Mouse (Mus musculus) MEL (cell line): Measurements from ENCODE around the gene Card14. TPM values are rescaled to one million over a fixed set of nuclear protein-coding genes. Genes with fewer than 3 reads are reported as not detected.

ENCODE experiments used
- DNase-seq: peaks from one replicate; pipeline ENCODE4 v3.0.0; 2011; ENCODE audit warnings: low read depth, low spot score
- H3K27ac ChIP-seq: 2 replicates; pipeline ENCODE4 v1.5.1; 2012; ENCODE audit warnings: low read depth, mild to moderate bottlenecking, control low read depth, low read length, moderate library complexity; ENCODE audit not compliant: control insufficient read depth
- H3K27me3 ChIP-seq, 2 experiments: fragments of 150-350 bp in 1 of 2; sonication (generic) in 1 of 2; 2 replicates each; pipeline ENCODE4 v1.6.1; 2012; ENCODE audit warnings: low read length in 2 of 2, mild to moderate bottlenecking in 2 of 2, improper control_type of control experiment in 1 of 2, moderate library complexity in 1 of 2; ENCODE audit not compliant: insufficient read depth in 2 of 2, control insufficient read depth in 1 of 2
- H3K36me3 ChIP-seq, 2 experiments: 2 replicates each; pipeline ENCODE4 v1.6.1; 2012 to 2014; ENCODE audit warnings: low read length in 2 of 2, improper control_type of control experiment in 1 of 2, inconsistent platforms in 1 of 2, mild to moderate bottlenecking in 1 of 2; ENCODE audit not compliant: insufficient read depth in 2 of 2, control insufficient read depth in 1 of 2
- H3K4me1 ChIP-seq, 2 experiments: fragments of 150-350 bp in 1 of 2; sonication (generic) in 1 of 2; 2 replicates each; pipeline ENCODE4 v1.6.1; 2012; ENCODE audit warnings: low read length in 2 of 2, improper control_type of control experiment in 1 of 2, mild to moderate bottlenecking in 1 of 2; ENCODE audit not compliant: insufficient read depth in 2 of 2, control insufficient read depth in 1 of 2
- H3K4me3 ChIP-seq, 2 experiments: fragments of 150-350 bp in 1 of 2; sonication (generic) in 1 of 2; 2 replicates each; pipeline ENCODE4 v1.5.1; 2012; ENCODE audit warnings: low read depth in 2 of 2, low read length in 2 of 2, mild to moderate bottlenecking in 2 of 2, moderate library complexity in 2 of 2, control low read depth in 1 of 2, improper control_type of control experiment in 1 of 2; ENCODE audit not compliant: control insufficient read depth in 1 of 2, insufficient read depth in 1 of 2
- H3K79me2 ChIP-seq: 2 replicates; pipeline ENCODE4 v1.6.1; 2012; ENCODE audit warnings: mild to moderate bottlenecking, low read length, moderate library complexity; ENCODE audit not compliant: control insufficient read depth, poor library complexity, insufficient read depth
- H3K9ac ChIP-seq: 2 replicates; pipeline ENCODE4 v1.6.1; 2012; ENCODE audit warnings: low read depth, mild to moderate bottlenecking, control low read depth, low read length, moderate library complexity; ENCODE audit not compliant: control insufficient read depth, poor library complexity, severe bottlenecking
- H3K9me3 ChIP-seq: fragments of 150-350 bp; sonication (generic); replicated peaks from 2 replicates; pipeline ENCODE4 v1.6.1; 2012; ENCODE audit warnings: mild to moderate bottlenecking, low read length, improper control_type of control experiment, moderate library complexity; ENCODE audit not compliant: insufficient read depth
- BHLHE40 ChIP-seq: IDR thresholded peaks from 2 replicates; pipeline ENCODE4 v1.6.1; 2012; ENCODE audit warnings: low read depth, mild to moderate bottlenecking, inconsistent platforms, low read length, improper control_type of control experiment, borderline replicate concordance
- CHD1 ChIP-seq: IDR thresholded peaks from 2 replicates; pipeline ENCODE4 v1.6.1; 2012; ENCODE audit warnings: low read depth, mild to moderate bottlenecking, inconsistent platforms, low read length, improper control_type of control experiment
- CHD2 ChIP-seq: IDR thresholded peaks from 2 replicates; pipeline ENCODE4 v1.6.1; 2011; ENCODE audit warnings: low read length, improper control_type of control experiment
- CTCF ChIP-seq, 3 experiments: IDR thresholded peaks in 2 of 3; conservative IDR thresholded peaks in 1 of 3; 2 replicates each; pipeline ENCODE4 v1.5.1; 2011 to 2012; ENCODE audit warnings: low read length in 3 of 3, low read depth in 2 of 3, mild to moderate bottlenecking in 2 of 3, improper control_type of control experiment in 1 of 3, inconsistent platforms in 1 of 3, mixed read lengths in 1 of 3, moderate library complexity in 1 of 3; ENCODE audit not compliant: control insufficient read depth in 1 of 3, insufficient read depth in 1 of 3, poor library complexity in 1 of 3, severe bottlenecking in 1 of 3
- E2F4 ChIP-seq: IDR thresholded peaks from 2 replicates; pipeline ENCODE4 v1.6.1; 2011; ENCODE audit warnings: low read depth, low read length, improper control_type of control experiment, borderline replicate concordance
- ELF1 ChIP-seq: IDR thresholded peaks from 2 replicates; pipeline ENCODE4 v1.6.1; 2014; ENCODE audit warnings: low read depth, mild to moderate bottlenecking, inconsistent platforms, low read length, improper control_type of control experiment, moderate library complexity
- ETS1 ChIP-seq: IDR thresholded peaks from 2 replicates; pipeline ENCODE4 v1.6.1; 2012; ENCODE audit warnings: low read depth, mild to moderate bottlenecking, inconsistent platforms, low read length, improper control_type of control experiment, moderate library complexity
- GABPA ChIP-seq: IDR thresholded peaks from 2 replicates; pipeline ENCODE4 v1.6.1; 2012; ENCODE audit warnings: low read depth, mild to moderate bottlenecking, inconsistent platforms, low read length, improper control_type of control experiment, moderate library complexity
- GATA1 ChIP-seq: IDR thresholded peaks from 2 replicates; pipeline ENCODE4 v1.6.1; 2011; ENCODE audit warnings: low read depth, low read length, improper control_type of control experiment
- HCFC1 ChIP-seq: IDR thresholded peaks from 2 replicates; pipeline ENCODE4 v1.6.1; 2012; ENCODE audit warnings: low read depth, mild to moderate bottlenecking, inconsistent platforms, low read length, improper control_type of control experiment, moderate library complexity
- JUND ChIP-seq: IDR thresholded peaks from 2 replicates; pipeline ENCODE4 v1.6.1; 2011; ENCODE audit warnings: low read depth, mild to moderate bottlenecking, improper control_type of control experiment, low read length
- KAT2A ChIP-seq: conservative IDR thresholded peaks from 2 replicates; pipeline ENCODE4 v1.6.1; 2012; ENCODE audit warnings: low read depth, low read length, improper control_type of control experiment, inconsistent platforms
- MAFK ChIP-seq: IDR thresholded peaks from 2 replicates; pipeline ENCODE4 v1.6.1; 2011; ENCODE audit warnings: low read depth, mild to moderate bottlenecking, low read length, improper control_type of control experiment, borderline replicate concordance
- MAX ChIP-seq: IDR thresholded peaks from 2 replicates; pipeline ENCODE4 v1.6.1; 2011; ENCODE audit warnings: low read length, improper control_type of control experiment
- MAZ ChIP-seq: IDR thresholded peaks from 2 replicates; pipeline ENCODE4 v1.6.1; 2012; ENCODE audit warnings: low read depth, mild to moderate bottlenecking, inconsistent platforms, low read length, improper control_type of control experiment
- MEF2A ChIP-seq: IDR thresholded peaks from 2 replicates; pipeline ENCODE4 v1.6.1; 2014; ENCODE audit warnings: low read depth, mild to moderate bottlenecking, inconsistent platforms, low read length, improper control_type of control experiment; ENCODE audit not compliant: poor library complexity, insufficient replicate concordance, severe bottlenecking; ENCODE audit errors: extremely low read depth
- MXI1 ChIP-seq: IDR thresholded peaks from 2 replicates; pipeline ENCODE4 v1.6.1; 2011; ENCODE audit warnings: mild to moderate bottlenecking, low read depth, low read length, improper control_type of control experiment
- MYB ChIP-seq: IDR thresholded peaks from 2 replicates; pipeline ENCODE4 v1.6.1; 2011; ENCODE audit warnings: mild to moderate bottlenecking, low read depth, low read length, improper control_type of control experiment
- MYC ChIP-seq: IDR thresholded peaks from 2 replicates; pipeline ENCODE4 v1.6.1; 2011; ENCODE audit warnings: low read depth, mild to moderate bottlenecking, low read length, improper control_type of control experiment, moderate library complexity
- NELFE ChIP-seq: IDR thresholded peaks from 2 replicates; pipeline ENCODE4 v1.6.1; 2011; ENCODE audit warnings: low read depth, low read length, improper control_type of control experiment
- NRF1 ChIP-seq: IDR thresholded peaks from 2 replicates; pipeline ENCODE4 v1.6.1; 2014; ENCODE audit warnings: low read depth, mild to moderate bottlenecking, inconsistent platforms, low read length, improper control_type of control experiment, moderate library complexity; ENCODE audit not compliant: poor library complexity, insufficient read depth, severe bottlenecking
- POLR2AphosphoS2 ChIP-seq: IDR thresholded peaks from 2 replicates; pipeline ENCODE4 v1.6.1; 2011; ENCODE audit warnings: low read length, improper control_type of control experiment
- POLR2AphosphoS5 ChIP-seq: IDR thresholded peaks from 2 replicates; pipeline ENCODE4 v1.6.1; 2012; ENCODE audit warnings: low read depth, borderline replicate concordance, mild to moderate bottlenecking, inconsistent platforms, low read length, moderate library complexity, mixed read lengths
- RAD21 ChIP-seq: IDR thresholded peaks from 2 replicates; pipeline ENCODE4 v1.6.1; 2011; ENCODE audit warnings: mild to moderate bottlenecking, low read depth, low read length, improper control_type of control experiment
- SIN3A ChIP-seq: IDR thresholded peaks from 2 replicates; pipeline ENCODE4 v1.6.1; 2012; ENCODE audit warnings: low read length, improper control_type of control experiment, inconsistent platforms
- SMC3 ChIP-seq: IDR thresholded peaks from 2 replicates; pipeline ENCODE4 v1.6.1; 2011; ENCODE audit warnings: low read depth, low read length, improper control_type of control experiment
- TAL1 ChIP-seq: IDR thresholded peaks from 2 replicates; pipeline ENCODE4 v1.6.1; 2012; ENCODE audit warnings: mild to moderate bottlenecking, inconsistent platforms, low read length, moderate library complexity, mixed read lengths
- TBP ChIP-seq: IDR thresholded peaks from 2 replicates; pipeline ENCODE4 v1.8.0; 2011; ENCODE audit warnings: low read depth, low read length, improper control_type of control experiment
- TCF12 ChIP-seq: IDR thresholded peaks from 2 replicates; pipeline ENCODE4 v1.6.1; 2014; ENCODE audit warnings: low read depth, mild to moderate bottlenecking, inconsistent platforms, low read length, improper control_type of control experiment, moderate library complexity
- UBTF ChIP-seq: IDR thresholded peaks from 2 replicates; pipeline ENCODE4 v1.6.1; 2012; ENCODE audit warnings: low read depth, mild to moderate bottlenecking, inconsistent platforms, low read length, improper control_type of control experiment, moderate library complexity, borderline replicate concordance; ENCODE audit not compliant: insufficient read depth
- USF1 ChIP-seq: IDR thresholded peaks from 2 replicates; pipeline ENCODE4 v1.6.1; 2014; ENCODE audit warnings: low read depth, mild to moderate bottlenecking, inconsistent platforms, low read length, improper control_type of control experiment, moderate library complexity
- USF2 ChIP-seq, 2 experiments: IDR thresholded peaks; 2 replicates each; pipeline ENCODE4 v1.6.1; 2011 to 2012; ENCODE audit warnings: improper control_type of control experiment in 2 of 2, low read length in 2 of 2, borderline replicate concordance in 1 of 2, inconsistent platforms in 1 of 2, low read depth in 1 of 2, mild to moderate bottlenecking in 1 of 2; ENCODE audit not compliant: insufficient read depth in 1 of 2
- ZC3H11A ChIP-seq: IDR thresholded peaks from 2 replicates; pipeline ENCODE4 v1.6.1; 2012; ENCODE audit warnings: low read depth, mild to moderate bottlenecking, inconsistent platforms, low read length, improper control_type of control experiment
- ZKSCAN1 ChIP-seq: IDR thresholded peaks from 2 replicates; pipeline ENCODE4 v1.6.1; 2012; ENCODE audit warnings: low read depth, mild to moderate bottlenecking, inconsistent platforms, low read length, improper control_type of control experiment, moderate library complexity
- ZMIZ1 ChIP-seq: IDR thresholded peaks from 2 replicates; pipeline ENCODE4 v1.6.1; 2012; ENCODE audit warnings: low read depth, mild to moderate bottlenecking, inconsistent platforms, low read length, improper control_type of control experiment, moderate library complexity
- ZNF384 ChIP-seq: IDR thresholded peaks from 2 replicates; pipeline ENCODE4 v1.6.1; 2012; ENCODE audit warnings: low read depth, mild to moderate bottlenecking, inconsistent platforms, low read length, improper control_type of control experiment
- polyA plus RNA-seq, 2 experiments: library from polyadenylated mRNA; stranded (reverse) in 1 of 2; unstranded in 1 of 2; fragments of >175 nt in 1 of 2; fragments of >200 nt in 1 of 2; gene quantifications; 2 replicates each; pipeline versions ENCODE4 v1.2.1 to v1.2.4; 2012; ENCODE audit warnings: low replicate concordance in 2 of 2, low read depth in 1 of 2; ENCODE audit not compliant: insufficient read length in 2 of 2, insufficient read depth in 1 of 2, missing spikeins in 1 of 2
- total RNA-seq: library from RNA; depleted of rRNA; stranded (reverse); fragments of 300-350 nt; gene quantifications from 2 replicates; pipeline ENCODE4 v1.2.3, GENCODE M21; 2012

The Card14 gene
- total and polyA plus RNA-seq, 3 experiments: not detected

DNA sequence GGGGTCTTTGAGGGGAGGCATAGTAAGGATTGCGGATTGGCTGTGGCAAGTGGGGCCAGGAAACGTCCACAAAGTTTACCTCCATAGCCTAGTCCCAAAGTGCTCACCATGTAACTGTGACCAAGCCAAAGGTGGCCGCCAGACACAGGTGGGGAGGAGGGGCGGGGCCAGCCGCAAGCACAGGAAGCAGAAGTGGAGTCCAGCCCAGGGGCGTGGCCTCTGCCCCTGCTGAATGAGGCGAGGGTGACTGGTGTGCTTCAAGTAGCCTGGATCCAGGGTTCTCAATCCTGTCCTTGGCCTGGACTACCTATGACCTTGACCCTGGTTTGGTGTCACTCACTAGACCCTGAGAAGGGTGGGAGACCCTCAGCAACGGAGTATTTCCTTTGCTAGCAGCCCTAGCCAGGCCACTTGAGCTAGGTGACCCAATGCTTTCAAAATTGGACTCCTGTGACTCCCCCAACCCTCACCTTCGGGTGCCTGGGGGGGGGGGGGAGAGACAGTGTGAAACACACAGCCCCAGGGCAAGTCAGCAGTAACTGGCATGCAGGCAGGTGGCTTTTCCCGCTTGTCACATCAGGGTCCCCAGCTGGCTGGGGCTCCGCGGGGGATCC, 84.5 kb downstream of the Card14 start:
- H3K27me3 ChIP-seq: peaks cover 5 to 6% of the 10 kb centered on the region in 2 experiments
- peaks cover 0 to 5% of the 10 kb centered on the region in 2 experiments; a peak in 1 of 4 replicates for H3K36me3 ChIP-seq
- peak overlapping the region; percentile 66 for H3K9ac ChIP-seq
- H3K4me3 ChIP-seq: peak overlapping the region; percentile 80 to 84
- DNase-seq: peak; percentile 92
- peaks cover 6 to 25% of the 10 kb centered on the region in 2 experiments for H3K4me1 ChIP-seq
- H3K9me3 ChIP-seq: no peaks in the 10 kb centered on the region
- no peaks in the 10 kb centered on the region; the same call in 1 of the 2 replicates for H3K79me2 ChIP-seq
- H3K27ac ChIP-seq: peak overlapping the region; percentile 57
- no peak for TF ChIP-seq JUND
- TF ChIP-seq ZKSCAN1: no peak
- TF ChIP-seq UBTF: no peak
- TF ChIP-seq CTCF (IDR thresholded peaks at IDR 0.05 in 2 of 3, conservative IDR thresholded peaks at IDR 0.05 in 1 of 3; ENCODE audit: control insufficient read depth in 1 of 3, insufficient read depth in 1 of 3, low read depth in 2 of 3, low read length in 3 of 3, poor library complexity in 1 of 3, severe bottlenecking in 1 of 3): no peak
- no peak for TF ChIP-seq RAD21
- TF ChIP-seq GABPA: no peak
- TF ChIP-seq TCF12: peak; percentile 38; the same call in 1 of the 2 replicates
- no peak for TF ChIP-seq ZNF384
- TF ChIP-seq KAT2A: no peak
- TF ChIP-seq MYC: no peak
- no peak; the same call in none of the 2 replicates for TF ChIP-seq MAX
- no peak; the same call in 1 of the 2 replicates for TF ChIP-seq GATA1
- TF ChIP-seq MYB: no peak
- 0 out of 2 replicates have a peak, but pooled peaks have one; percentile 43 for TF ChIP-seq HCFC1
- peak; percentile 86 for TF ChIP-seq CHD1
- TF ChIP-seq USF2 (IDR thresholded peaks at IDR 0.05; ENCODE audit: borderline replicate concordance in 1 of 2, insufficient read depth in 1 of 2, low read depth in 1 of 2, low read length in 2 of 2): no peak
- no peak for TF ChIP-seq POLR2AphosphoS5
- TF ChIP-seq SIN3A: peak; percentile 67
- TF ChIP-seq ZMIZ1: peak; percentile 39; the same call in 1 of the 2 replicates
- TF ChIP-seq ELF1: 0 out of 2 replicates have a peak, but pooled peaks have one; percentile 39
- TF ChIP-seq BHLHE40: no peak
- TF ChIP-seq MAFK: no peak
- no peak for TF ChIP-seq MEF2A
- peak; percentile 70 for TF ChIP-seq NELFE
- TF ChIP-seq NRF1: no peak
- no peak for TF ChIP-seq CHD2
- TF ChIP-seq TBP: no peak
- no peak for TF ChIP-seq TAL1
- peak; percentile 74; the same call in 1 of the 2 replicates for TF ChIP-seq MAZ
- no peak for TF ChIP-seq ZC3H11A
- TF ChIP-seq ETS1: peak; percentile 21; the same call in 1 of the 2 replicates
- TF ChIP-seq MXI1: peak; percentile 50
- 0 out of 2 replicates have a peak, but pooled peaks have one; percentile 12 for TF ChIP-seq USF1
- no peak for TF ChIP-seq E2F4
- TF ChIP-seq POLR2AphosphoS2: peak; percentile 74; the same call in 1 of the 2 replicates
- TF ChIP-seq SMC3: no peak
